Mouse (Mus musculus): Measurements from ENCODE around the gene Dnajb6.

DNA sequence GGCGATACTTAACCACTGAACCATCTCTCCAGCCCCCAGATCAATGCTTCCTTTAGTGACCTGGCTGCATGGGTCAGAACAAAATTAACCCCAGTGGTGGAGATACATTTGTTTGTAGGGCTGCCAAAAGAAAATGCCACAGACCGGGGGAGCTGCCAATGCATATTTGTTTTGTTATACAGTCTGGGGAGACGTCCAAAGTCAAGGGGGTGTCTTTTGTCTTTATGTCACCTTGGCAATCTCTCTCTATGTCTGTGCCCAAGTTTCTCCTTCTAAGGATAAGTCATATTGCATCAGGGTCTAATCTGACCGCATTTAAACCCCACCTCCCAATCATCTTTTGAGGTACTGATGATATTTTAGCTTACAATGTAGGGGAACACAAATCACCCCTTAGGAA is 82.8 kb downstream of the Dnajb6 start:
- no peak for TF ChIP-seq MAX (IDR thresholded peaks at IDR 0.05; ENCODE audit: low read length)
- no peak for TF ChIP-seq GABPA (IDR thresholded peaks at IDR 0.05; ENCODE audit: insufficient replicate concordance, low read depth, low read length)
- TF ChIP-seq CTCF (conservative IDR thresholded peaks at IDR 0.05 in 1 of 2, IDR thresholded peaks at IDR 0.05 in 1 of 2; ENCODE audit: low read depth in 2 of 2, low read length in 2 of 2): no peak
- TF ChIP-seq POLR2A (IDR thresholded peaks at IDR 0.05; ENCODE audit: low read depth, low read length): no peak
- no peak for TF ChIP-seq UBTF (IDR thresholded peaks at IDR 0.05; ENCODE audit: low read depth, low read length)
- no peak for TF ChIP-seq NELFE (IDR thresholded peaks at IDR 0.05; ENCODE audit: low read depth, low read length)

Measured in CH12.LX (cell line).